Mouse (Mus musculus): ENCODE data around the gene Asap2. TPM values are rescaled to one million over a fixed set of nuclear protein-coding genes. Genes with fewer than 3 reads are reported as not detected.

The Asap2 gene
- polyA plus RNA-seq, 1 experiment from 2014 or later, result 17.8 TPM

DNA sequence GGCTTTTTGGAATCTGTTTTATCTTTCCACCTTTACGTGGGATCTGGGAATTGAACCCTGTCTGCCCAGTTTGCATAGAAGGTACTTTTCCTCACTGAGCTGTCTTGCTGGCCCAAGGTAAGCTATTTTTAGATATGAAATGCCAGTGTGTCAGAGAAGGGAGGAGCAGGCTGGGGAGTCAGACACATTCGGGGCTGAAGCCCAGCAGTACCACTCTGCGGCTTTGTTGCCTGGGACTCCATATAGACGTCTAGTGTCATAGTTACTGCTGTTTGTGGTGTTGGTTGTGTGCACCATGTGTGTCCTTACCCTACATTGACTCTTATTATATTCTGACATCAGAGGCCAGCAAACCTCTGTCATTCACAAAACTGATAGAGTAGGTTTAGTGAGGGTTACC is 192.5 kb downstream of the Asap2 start:
- WGBS, result 87% methylated on average over 4 of the region's 4 CpGs
- H3K4me1 ChIP-seq (ENCODE audit: control insufficient read depth, insufficient read depth, low read length), result no peaks in the 10 kb centered on the region
- H3K4me3 ChIP-seq (ENCODE audit: low read depth, low read length), result no peak overlapping the region
- ATAC-seq (ENCODE audit: insufficient read depth, low FRiP score, low TSS enrichment), result no peak
- no peaks in the 10 kb centered on the region for H3K36me3 ChIP-seq (ENCODE audit: control insufficient read depth, insufficient read depth, low read length)
- H3K9me3 ChIP-seq (ENCODE audit: control insufficient read depth, low read length), result no peaks in the 10 kb centered on the region
- H3K4me2 ChIP-seq (ENCODE audit: low read depth), result no peak overlapping the region
- no peaks in the 10 kb centered on the region for H3K27me3 ChIP-seq (ENCODE audit: control insufficient read depth, insufficient read depth, low read length)
- H3K27ac ChIP-seq (ENCODE audit: low read depth, low read length), result no peak overlapping the region
- DNase-seq (ENCODE audit: low spot score), result no peak
- H3K9ac ChIP-seq (ENCODE audit: low read length), result no peak overlapping the region

DNA sequence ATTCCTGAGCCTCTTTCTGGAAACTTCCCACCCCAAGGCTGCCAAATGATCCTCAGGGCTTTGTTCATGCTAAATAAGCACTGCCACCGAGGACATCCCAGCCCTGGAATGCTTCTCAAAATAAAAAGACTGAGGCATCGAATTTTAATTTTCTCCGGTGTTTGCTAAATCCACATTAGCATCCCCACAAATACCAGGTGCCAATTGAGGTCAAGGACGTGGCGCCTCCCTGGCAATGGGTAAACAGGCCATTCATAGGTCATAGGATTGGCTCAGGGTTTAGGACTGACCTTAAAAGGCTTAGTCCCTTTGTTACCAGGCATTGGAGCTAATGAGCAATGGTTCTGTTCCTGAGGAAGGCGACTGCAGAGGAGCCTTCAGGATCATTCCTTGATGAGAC is 193.1 kb downstream of the Asap2 start:
- H3K4me2 ChIP-seq (ENCODE audit: low read depth), result no peak overlapping the region
- H3K36me3 ChIP-seq (ENCODE audit: control insufficient read depth, insufficient read depth, low read length), result no peaks in the 10 kb centered on the region
- no peaks in the 10 kb centered on the region for H3K9me3 ChIP-seq (ENCODE audit: control insufficient read depth, low read length)
- H3K9ac ChIP-seq (ENCODE audit: low read length), result no peak overlapping the region
- no peak overlapping the region for H3K4me3 ChIP-seq (ENCODE audit: low read depth, low read length)
- H3K27ac ChIP-seq (ENCODE audit: low read depth, low read length), result no peak overlapping the region
- WGBS, result 80% methylated on average over 6 of the region's 6 CpGs
- H3K4me1 ChIP-seq (ENCODE audit: control insufficient read depth, insufficient read depth, low read length), result no peaks in the 10 kb centered on the region
- DNase-seq (ENCODE audit: low spot score) (no peak), ATAC-seq (ENCODE audit: insufficient read depth, low FRiP score, low TSS enrichment) (no peak)
- H3K27me3 ChIP-seq (ENCODE audit: control insufficient read depth, insufficient read depth, low read length), result no peaks in the 10 kb centered on the region

DNA sequence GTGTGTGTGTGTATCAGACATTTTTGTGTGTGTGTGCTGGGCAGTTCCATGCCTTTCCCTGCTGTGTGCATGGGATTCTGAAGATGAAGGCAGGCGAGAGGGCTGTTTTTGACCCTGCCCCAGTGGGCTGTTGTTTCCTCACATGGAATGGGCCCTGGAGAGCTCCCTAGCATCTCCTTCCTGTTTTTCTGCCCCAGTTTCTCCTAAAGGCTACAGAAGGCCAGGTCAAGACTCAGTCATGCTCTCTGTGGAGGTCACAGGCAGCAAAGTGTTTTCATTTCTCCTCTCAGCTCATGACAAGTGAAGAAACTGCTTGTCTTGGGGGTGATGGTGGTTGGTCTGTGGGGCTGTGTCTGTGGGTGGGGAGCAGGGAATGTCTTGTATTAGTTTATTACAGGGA is 195.9 kb downstream of the Asap2 start:
- no peaks in the 10 kb centered on the region for H3K4me1 ChIP-seq (ENCODE audit: control insufficient read depth, insufficient read depth, low read length)
- 0 out of 2 replicates have a peak, but pooled peaks cover 2% of the 10 kb centered on the region for H3K36me3 ChIP-seq (ENCODE audit: control insufficient read depth, insufficient read depth, low read length)
- no peaks in the 10 kb centered on the region for H3K27me3 ChIP-seq (ENCODE audit: control insufficient read depth, insufficient read depth, low read length)
- H3K27ac ChIP-seq (ENCODE audit: low read depth, low read length), result no peak overlapping the region
- WGBS, result 62% methylated on average over 1 of the region's 1 CpGs
- no peaks in the 10 kb centered on the region for H3K9me3 ChIP-seq (ENCODE audit: control insufficient read depth, low read length)
- no peak for DNase-seq (ENCODE audit: low spot score)
- no peak overlapping the region for H3K9ac ChIP-seq (ENCODE audit: low read length)
- no peak overlapping the region for H3K4me3 ChIP-seq (ENCODE audit: low read depth, low read length)
- ATAC-seq (ENCODE audit: insufficient read depth, low FRiP score, low TSS enrichment), result no peak
- no peak overlapping the region for H3K4me2 ChIP-seq (ENCODE audit: low read depth)

DNA sequence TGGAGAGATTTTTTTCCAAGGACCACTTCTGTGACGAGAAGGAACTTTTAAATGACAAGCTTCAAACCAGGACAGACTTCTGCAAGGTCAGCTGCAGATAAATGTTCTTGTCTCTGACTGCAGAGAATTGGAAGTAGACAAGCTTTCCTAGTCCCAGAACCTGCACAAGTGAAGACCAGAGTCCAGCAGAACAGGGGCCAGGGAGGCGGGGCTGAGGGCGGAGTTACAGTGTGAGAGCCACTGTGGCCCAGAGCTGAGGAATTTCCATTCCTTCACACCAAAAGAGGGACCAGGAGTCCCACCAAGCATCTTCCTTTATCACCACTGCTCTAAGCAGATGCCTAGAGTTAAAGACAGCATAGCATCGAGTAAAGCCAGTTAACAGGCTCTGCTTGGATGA is 198.6 kb downstream of the Asap2 start:
- no peaks in the 10 kb centered on the region for H3K27me3 ChIP-seq (ENCODE audit: control insufficient read depth, insufficient read depth, low read length)
- no peak overlapping the region for H3K9ac ChIP-seq (ENCODE audit: low read length)
- no peak for ATAC-seq (ENCODE audit: insufficient read depth, low FRiP score, low TSS enrichment)
- 0 out of 2 replicates have a peak, but pooled peaks cover 2% of the 10 kb centered on the region for H3K36me3 ChIP-seq (ENCODE audit: control insufficient read depth, insufficient read depth, low read length)
- H3K4me3 ChIP-seq (ENCODE audit: low read depth, low read length), result no peak overlapping the region
- DNase-seq (ENCODE audit: low spot score), result no peak
- H3K4me1 ChIP-seq (ENCODE audit: control insufficient read depth, insufficient read depth, low read length), result no peaks in the 10 kb centered on the region
- 79% methylated on average over 4 of the region's 4 CpGs for WGBS
- H3K27ac ChIP-seq (ENCODE audit: low read depth, low read length), result no peak overlapping the region
- no peaks in the 10 kb centered on the region for H3K9me3 ChIP-seq (ENCODE audit: control insufficient read depth, low read length)
- H3K4me2 ChIP-seq (ENCODE audit: low read depth), result no peak overlapping the region

DNA sequence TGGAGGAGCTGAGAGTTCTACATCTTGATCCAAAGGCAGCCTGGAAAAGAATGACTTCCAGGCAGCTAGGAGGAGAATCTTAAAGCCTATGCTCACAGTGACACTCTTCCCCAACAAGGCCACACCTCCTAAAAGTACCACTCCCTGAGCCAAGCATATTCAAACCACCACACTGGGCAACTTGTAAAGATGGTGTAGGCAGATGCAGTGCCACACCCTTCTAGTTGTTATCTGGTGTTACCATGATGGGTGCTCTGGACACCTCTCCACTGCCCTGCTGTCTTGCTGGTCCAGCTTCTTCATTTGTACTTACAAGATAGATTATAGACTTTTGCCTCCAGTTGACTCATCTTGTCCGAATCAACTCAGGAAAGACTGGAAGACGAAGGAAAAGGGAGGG is 201.3 kb downstream of the Asap2 start:
- Histone ChIP-seq H3K4me1 (ENCODE audit: control insufficient read depth, insufficient read depth, low read length) (no peaks in the 10 kb centered on the region), H3K9ac (ENCODE audit: low read length) (no peak overlapping the region), H3K4me3 (ENCODE audit: low read depth, low read length) (no peak overlapping the region), H3K36me3 (ENCODE audit: control insufficient read depth, insufficient read depth, low read length) (0 out of 2 replicates have a peak, but pooled peaks cover 2% of the 10 kb centered on the region), H3K9me3 (ENCODE audit: control insufficient read depth, low read length) (no peaks in the 10 kb centered on the region), H3K27me3 (ENCODE audit: control insufficient read depth, insufficient read depth, low read length) (no peaks in the 10 kb centered on the region), H3K4me2 (ENCODE audit: low read depth) (no peak overlapping the region), H3K27ac (ENCODE audit: low read depth, low read length) (no peak overlapping the region)
- no peak for DNase-seq (ENCODE audit: low spot score)
- WGBS, result 79% methylated on average over 2 of the region's 2 CpGs
- no peak for ATAC-seq (ENCODE audit: insufficient read depth, low FRiP score, low TSS enrichment)

DNA sequence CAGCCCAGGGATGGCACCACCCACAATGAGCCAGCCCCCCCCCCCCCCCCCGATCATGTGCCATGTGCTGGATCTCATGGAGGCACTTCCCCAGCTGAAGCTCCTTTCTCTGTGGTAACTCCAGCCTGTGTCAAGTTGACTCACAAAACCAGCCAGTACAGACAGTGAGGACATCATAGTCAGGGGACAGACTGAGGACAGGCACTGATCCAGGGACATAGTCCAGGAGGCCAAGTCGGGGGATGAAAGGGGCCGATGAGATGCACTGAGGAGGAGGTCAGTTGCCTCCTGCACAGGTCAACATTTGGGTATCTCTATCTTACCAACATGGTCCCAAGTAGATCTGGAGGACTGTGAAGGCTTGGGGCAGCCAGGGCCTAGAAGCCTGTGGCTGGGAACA is 205.2 kb downstream of the Asap2 start:
- Histone ChIP-seq H3K27ac (ENCODE audit: low read depth, low read length) (no peak overlapping the region), H3K4me2 (ENCODE audit: low read depth) (no peak overlapping the region), H3K9me3 (ENCODE audit: control insufficient read depth, low read length) (no peaks in the 10 kb centered on the region), H3K36me3 (ENCODE audit: control insufficient read depth, insufficient read depth, low read length) (no peaks in the 10 kb centered on the region), H3K27me3 (ENCODE audit: control insufficient read depth, insufficient read depth, low read length) (no peaks in the 10 kb centered on the region), H3K4me1 (ENCODE audit: control insufficient read depth, insufficient read depth, low read length) (no peaks in the 10 kb centered on the region), H3K9ac (ENCODE audit: low read length) (no peak overlapping the region), H3K4me3 (ENCODE audit: low read depth, low read length) (no peak overlapping the region)
- ATAC-seq (ENCODE audit: insufficient read depth, low FRiP score, low TSS enrichment) (no peak), DNase-seq (ENCODE audit: low spot score) (no peak)
- WGBS, result 100% methylated on average over 2 of the region's 3 CpGs

DNA sequence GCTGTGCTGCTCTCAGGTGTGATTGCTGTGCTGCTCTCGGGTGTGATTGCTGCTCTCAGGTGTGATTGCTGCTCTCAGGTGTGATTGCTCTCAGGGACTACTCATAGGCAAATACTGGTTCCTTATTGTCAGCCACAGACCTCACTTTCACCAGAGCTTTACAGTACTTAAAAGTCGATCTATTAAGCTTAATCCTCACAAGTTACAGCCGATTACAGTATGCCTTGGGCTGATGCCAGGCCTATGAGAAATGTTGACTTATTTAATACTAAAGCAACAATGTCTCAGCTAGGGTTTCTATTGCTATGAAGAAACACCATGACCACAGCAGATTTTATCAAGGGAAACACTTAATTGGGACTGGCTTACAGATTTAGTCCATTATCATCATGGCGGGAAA is 206.2 kb downstream of the Asap2 start:
- Histone ChIP-seq H3K27ac (ENCODE audit: low read depth, low read length) (no peak overlapping the region), H3K36me3 (ENCODE audit: control insufficient read depth, insufficient read depth, low read length) (no peaks in the 10 kb centered on the region), H3K27me3 (ENCODE audit: control insufficient read depth, insufficient read depth, low read length) (no peaks in the 10 kb centered on the region), H3K4me3 (ENCODE audit: low read depth, low read length) (no peak overlapping the region), H3K9me3 (ENCODE audit: control insufficient read depth, low read length) (no peaks in the 10 kb centered on the region), H3K9ac (ENCODE audit: low read length) (no peak overlapping the region), H3K4me1 (ENCODE audit: control insufficient read depth, insufficient read depth, low read length) (no peaks in the 10 kb centered on the region), H3K4me2 (ENCODE audit: low read depth) (no peak overlapping the region)
- DNase-seq (ENCODE audit: low spot score) (no peak), ATAC-seq (ENCODE audit: insufficient read depth, low FRiP score, low TSS enrichment) (no peak)
- 92% methylated on average over 4 of the region's 4 CpGs for WGBS

DNA sequence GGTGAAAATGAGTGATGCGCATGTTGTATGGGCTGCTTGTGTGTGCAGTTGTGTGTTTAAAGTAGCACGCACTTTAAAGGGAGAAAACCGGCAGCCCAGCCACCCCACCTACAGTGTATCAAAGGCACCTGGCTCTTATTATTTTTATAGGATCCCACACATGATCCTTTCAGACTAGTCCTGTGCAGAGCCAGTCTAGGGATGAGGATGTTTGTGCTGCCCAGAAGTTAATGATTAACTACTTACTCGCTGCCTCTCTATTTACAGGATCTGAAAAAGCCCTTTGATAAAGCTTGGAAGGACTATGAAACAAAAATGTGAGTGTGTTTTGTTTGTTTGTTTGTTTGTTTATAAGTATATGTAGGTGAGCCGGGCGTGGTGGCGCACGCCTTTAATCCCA is 210.4 kb downstream of the Asap2 start:
- Histone ChIP-seq H3K4me1 (ENCODE audit: control insufficient read depth, insufficient read depth, low read length) (no peaks in the 10 kb centered on the region; the same call in 1 of the 2 replicates), H3K9ac (ENCODE audit: low read length) (no peak overlapping the region), H3K36me3 (ENCODE audit: control insufficient read depth, insufficient read depth, low read length) (no peaks in the 10 kb centered on the region; the same call in 1 of the 2 replicates), H3K9me3 (ENCODE audit: control insufficient read depth, low read length) (no peaks in the 10 kb centered on the region), H3K27me3 (ENCODE audit: control insufficient read depth, insufficient read depth, low read length) (no peaks in the 10 kb centered on the region), H3K4me3 (ENCODE audit: low read depth, low read length) (no peak overlapping the region), H3K4me2 (ENCODE audit: low read depth) (no peak overlapping the region), H3K27ac (ENCODE audit: low read depth, low read length) (no peak overlapping the region)
- no peak for DNase-seq (ENCODE audit: low spot score)
- 92% methylated on average over 8 of the region's 8 CpGs for WGBS
- ATAC-seq (ENCODE audit: insufficient read depth, low FRiP score, low TSS enrichment), result no peak

DNA sequence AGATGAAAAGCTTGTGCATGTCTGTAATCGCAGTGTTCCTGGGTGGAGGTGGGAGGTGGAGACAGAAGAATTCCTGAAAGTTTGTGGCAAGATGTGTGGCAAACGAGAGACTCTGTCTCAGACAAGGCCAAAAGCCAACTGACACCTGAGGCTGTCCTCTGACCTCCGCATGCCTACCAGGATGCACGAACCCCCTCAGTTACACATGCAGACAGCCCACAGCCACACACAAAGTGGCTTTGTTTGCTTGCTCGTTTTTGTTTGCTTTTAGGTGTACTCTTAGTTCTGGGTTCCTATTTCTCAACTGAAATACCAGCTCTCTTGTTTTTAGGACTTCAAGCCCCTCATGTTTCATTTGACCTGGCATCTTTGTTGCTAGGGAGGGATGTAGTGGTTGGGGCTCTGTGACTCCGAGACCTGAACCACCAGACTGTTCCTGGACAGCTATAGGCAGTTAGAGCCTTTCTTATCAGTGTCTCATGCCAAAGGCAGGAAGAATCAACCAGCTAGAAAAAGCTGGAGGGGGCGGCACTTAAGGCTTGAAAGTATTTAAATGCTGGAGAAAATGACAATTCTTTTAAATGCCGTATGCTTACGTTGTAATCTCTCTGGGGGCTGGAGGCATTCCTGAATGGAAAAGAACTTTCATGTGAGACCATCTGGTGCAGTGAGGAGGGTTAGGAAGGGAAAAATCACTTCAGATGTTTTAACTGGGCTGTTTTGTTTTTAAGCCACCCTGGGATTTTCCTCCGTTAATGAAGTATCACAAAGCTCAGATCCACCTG is 211.4 kb downstream of the Asap2 start:
- no peak for DNase-seq (ENCODE audit: low spot score)
- Histone ChIP-seq H3K4me1 (ENCODE audit: control insufficient read depth, insufficient read depth, low read length) (no peaks in the 10 kb centered on the region; the same call in 1 of the 2 replicates), H3K27me3 (ENCODE audit: control insufficient read depth, insufficient read depth, low read length) (no peaks in the 10 kb centered on the region), H3K36me3 (ENCODE audit: control insufficient read depth, insufficient read depth, low read length) (no peaks in the 10 kb centered on the region; the same call in 1 of the 2 replicates), H3K4me3 (ENCODE audit: low read depth, low read length) (no peak overlapping the region), H3K9ac (ENCODE audit: low read length) (no peak overlapping the region), H3K9me3 (ENCODE audit: control insufficient read depth, low read length) (no peaks in the 10 kb centered on the region), H3K4me2 (ENCODE audit: low read depth) (no peak overlapping the region), H3K27ac (ENCODE audit: low read depth, low read length) (no peak overlapping the region)
- no peak for ATAC-seq (ENCODE audit: insufficient read depth, low FRiP score, low TSS enrichment)
- 85% methylated on average over 10 of the region's 10 CpGs for WGBS
